Mouse (Mus musculus): ENCODE data around the gene Gm20388.
"Not testable (repeated sequence)": the region's sequence is repeated elsewhere in the genome, so short reads cannot be mapped to it uniquely, and the experiment has no call there.

Gene Gm20388

DNA sequence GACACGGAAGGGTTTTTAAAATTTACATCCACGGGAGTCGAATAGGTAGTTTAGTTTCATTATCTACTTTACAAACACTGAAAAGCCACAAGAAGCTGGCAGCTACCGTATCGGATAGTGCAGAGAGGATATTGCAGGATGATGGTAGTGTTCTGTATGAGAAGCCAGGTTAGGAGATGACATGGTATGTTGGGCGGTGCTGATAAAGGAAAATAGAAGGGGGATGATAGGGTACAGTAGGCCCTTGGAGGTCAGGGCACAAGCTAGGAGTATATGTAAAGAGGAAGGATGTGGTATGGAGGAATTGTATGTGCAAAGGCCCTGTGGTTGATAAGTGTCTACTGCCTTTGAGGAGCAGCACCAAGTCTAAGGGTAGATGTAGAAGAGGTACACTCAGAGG, 3543.9 kb downstream of the Gm20388 start:
- no peak for DNase-seq

- DNase-seq = no peak
Measured at GRCm38 (mm10) chr8:123463651-123464050, 3553.0 kb downstream of the Gm20388 start.

DNA sequence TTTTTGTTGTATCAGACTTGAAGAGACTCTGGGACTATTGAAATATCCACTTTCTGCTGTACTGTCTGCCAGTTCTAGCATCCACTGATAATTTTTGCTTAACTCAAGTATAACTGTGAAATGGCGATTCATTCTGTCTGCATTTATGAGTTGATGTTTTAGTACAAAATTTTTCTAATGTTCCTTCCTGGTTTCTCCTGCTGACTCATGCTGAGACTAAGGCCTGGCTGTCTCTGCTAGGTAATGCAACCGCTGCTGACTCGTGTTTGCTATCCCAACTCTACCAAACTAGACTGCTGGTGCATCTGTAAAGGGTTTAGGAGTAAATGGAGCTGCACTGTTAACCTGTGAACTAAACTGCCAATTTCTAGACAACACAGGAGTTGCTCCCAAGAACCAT, 3556.8 kb downstream of the Gm20388 start:
- no peak for DNase-seq

DNA sequence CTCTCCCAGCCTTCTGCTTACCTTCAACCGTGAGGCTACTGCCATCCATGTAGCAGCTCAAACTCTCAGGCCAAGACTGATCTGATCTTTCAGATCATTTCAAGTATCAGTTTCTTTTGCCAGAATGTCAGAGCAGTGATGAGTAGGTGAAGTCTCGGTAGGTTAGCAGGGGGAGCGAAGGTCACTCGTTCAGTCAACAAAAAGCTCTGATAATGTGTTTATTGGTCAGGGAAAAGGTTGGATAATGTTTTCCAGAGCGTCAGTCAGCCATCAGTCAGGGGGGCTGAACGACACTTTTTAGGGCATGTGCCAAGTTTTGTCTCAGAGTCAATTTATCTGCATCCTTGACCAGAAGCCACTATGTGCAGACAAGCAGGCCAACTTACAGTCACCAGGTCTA, 3562.3 kb downstream of the Gm20388 start:
- not testable (repeated sequence) for DNase-seq

DNA sequence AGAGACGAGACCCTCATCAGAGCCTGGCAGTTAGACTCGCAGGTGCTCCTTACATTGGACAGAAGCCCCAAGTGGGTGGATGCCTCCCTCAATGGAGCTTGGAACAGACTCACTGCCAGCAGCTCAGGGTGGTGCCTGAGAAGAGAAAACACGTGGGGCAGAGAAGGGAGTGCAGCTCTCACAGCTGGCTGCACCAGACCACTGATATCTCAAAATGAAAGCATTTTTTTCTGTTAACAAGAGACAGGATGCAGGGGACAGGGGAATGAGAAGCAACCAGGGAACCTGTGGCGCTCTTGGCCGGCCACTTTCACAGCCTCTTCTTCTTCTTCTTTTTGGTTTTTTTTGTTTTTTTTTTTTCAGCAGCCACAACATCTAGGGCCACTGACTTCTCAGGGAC, 3563.9 kb downstream of the Gm20388 start:
- DNase-seq = not testable (repeated sequence)

- DNase-seq = peak in 1 of 2 experiments; percentile 7
Measured at GRCm38 (mm10) chr8:123476911-123477736, 3566.5 kb downstream of the Gm20388 start.

- peak; percentile 94 to 96 for DNase-seq
Measured at GRCm38 (mm10) chr8:123477737-123478258, 3567.2 kb downstream of the Gm20388 start, which contains the start of gene Afg3l1. Gene Afg3l1, plus strand, starts transcription at chr8:123477903.

DNA sequence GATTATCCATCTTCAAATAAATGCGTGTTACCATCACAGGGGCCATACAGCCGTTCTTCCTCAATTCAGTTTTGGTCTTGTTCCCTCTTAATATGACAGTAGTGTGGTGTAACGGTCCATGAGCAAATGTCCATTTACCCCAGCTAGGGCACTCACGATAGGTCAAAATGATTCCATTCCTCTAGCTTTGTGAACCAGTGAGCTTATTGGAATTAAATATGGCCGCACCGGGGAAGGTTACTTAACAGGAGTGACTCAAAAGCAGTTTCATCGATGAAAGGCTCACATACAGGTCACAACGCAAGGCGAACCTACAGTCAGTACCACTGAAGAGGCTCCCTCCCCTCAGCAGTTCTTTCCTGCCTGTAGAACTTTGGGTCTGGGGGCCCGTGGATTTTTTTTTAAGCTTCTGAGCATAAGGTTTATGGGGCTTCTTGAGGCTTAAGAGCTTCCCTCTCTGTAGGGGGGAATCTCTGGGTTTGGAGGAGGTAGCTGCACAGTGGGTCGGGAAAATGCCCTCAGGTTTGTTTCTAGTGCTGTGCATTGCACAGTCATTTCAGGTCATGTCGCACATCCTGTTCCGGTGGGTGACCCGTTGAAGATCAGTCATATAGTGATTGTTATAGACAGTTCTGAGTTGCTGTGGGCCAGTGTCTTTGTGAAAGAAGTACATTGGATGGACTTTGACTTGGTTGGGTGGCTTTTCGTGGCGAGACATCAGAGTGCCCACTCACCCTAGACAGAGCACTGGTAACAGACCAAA, 3568.0 kb downstream of the Gm20388 start:
- DNase-seq = peak in 1 of 2 experiments; percentile 26

GRCm38 (mm10) chr8:123482627-123483026, 3572.0 kb downstream of the Gm20388 start:
- DNase-seq = peak in 1 of 2 experiments; percentile 21

DNA sequence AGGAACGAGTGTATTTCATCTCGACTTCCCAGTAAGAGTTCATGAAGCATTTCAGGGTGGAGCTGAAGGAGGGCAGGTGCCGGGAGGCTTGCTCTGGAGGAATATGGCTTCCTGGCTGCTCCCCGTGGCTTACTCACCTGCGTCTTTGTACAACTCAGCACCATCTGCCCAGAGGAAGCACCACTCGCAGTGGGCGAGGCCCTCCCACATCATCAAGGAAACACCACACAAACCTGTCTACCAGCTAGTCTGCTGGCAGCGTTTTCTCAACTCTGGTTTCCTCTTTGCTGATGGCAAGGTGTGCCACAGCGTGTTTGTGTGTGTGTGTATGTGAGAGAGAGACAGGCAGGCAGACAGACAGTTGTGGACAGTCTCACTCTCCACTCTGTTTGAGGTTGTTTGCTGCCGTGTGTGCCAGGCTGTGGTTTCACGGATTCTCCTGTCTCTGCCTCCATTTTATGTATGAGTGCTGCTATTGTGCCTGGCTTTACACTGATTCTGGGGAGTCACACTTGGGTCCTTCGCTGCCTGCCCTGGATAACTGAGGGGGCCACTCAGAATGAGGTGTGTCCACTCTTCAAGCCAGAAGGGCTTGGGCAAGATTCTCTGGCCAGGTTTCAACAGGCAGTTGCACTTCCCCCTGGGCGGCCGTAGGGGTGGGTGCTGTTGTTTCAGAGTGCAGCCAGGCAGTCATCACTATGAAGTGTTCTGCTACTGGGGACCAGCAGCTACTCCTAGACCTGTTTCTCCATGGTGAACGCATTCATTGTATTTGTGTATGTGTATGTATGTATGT, 3580.8 kb downstream of the Gm20388 start:
- DNase-seq = peak; percentile 31 to 65

DNA sequence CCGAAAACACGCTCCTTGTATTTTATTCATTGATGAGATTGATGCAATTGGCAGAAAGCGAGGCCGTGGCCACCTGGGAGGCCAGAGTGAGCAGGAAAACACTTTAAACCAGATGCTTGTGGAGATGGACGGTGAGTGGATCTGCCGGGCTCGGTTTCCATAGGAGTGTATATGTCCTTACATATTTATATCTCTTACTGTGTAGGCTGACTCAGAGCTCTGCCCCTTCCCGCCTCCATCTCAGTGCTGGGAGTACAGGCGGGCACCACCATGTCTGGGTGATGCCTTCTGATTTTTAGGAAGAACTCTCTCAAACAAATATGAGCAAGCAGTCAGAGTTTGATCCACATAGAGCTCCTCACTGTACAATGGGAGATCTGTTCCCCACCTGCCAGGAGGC, 3582.3 kb downstream of the Gm20388 start:
- DNase-seq = no peak

DNA sequence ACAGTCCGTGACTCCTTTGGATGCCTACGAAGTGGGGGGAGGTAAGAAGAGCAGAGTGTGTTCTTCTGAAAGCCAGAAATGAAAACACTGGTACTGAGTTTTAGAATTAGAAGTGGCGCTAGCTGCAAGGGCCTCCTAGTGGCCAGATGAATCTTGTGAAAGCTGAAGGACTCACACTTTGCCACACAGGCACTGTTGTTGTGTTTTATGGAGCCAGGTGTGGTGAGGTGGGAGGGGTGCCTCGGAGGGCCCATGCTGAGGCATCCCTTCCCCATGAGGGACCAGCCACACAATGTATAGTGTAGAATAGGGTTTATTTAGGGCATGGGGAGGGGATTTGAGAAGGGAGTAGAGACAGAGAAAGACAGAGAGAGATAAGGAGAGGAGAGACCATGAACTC, 3587.1 kb downstream of the Gm20388 start:
- no peak for DNase-seq

DNA sequence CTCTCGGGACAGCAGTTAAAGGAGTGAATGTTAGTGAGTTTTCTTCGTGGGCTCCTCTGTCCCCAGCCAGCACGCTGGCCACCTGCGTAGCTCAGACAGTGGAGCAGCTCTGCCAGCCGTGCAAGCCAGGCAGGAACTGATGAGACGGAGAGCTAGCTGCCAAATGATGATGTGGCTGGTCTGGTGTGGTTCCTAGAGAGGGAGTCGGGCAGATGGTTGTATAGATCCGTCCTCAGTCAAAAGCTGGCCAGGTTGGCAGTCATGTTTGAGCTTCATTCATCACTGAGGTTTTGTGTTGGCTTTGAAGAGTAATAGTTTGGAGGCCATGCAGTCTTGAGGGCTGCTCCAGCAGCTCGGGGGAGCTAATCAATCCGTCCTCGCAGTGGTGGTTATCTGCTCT, 3588.3 kb downstream of the Gm20388 start:
- no peak for DNase-seq

DNA sequence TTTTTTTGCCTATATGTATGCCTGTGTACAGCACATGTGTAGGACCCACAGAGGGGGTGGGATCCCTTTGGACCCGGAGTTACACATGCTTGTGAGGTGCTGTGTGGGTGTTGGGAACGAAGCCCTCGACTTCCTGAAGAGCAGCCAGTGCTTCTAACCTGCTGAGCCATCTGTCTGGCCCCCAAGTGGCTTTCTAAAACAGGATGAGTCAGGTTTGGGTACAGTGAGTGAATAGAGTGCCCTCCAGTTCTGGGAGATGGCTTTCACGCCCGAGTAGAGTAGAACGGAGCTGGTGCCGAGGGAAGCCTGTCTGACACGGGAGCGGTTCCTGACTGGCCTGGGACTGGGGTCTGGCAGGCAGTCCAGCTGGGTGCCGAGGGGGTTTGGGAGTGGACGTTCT, 3588.9 kb downstream of the Gm20388 start:
- DNase-seq = no peak

- peak in 1 of 2 experiments; percentile 41 for DNase-seq
Measured at GRCm38 (mm10) chr8:123502192-123502591, 3591.6 kb downstream of the Gm20388 start.

- DNase-seq = no peak
Measured at GRCm38 (mm10) chr8:123503801-123504467, 3593.3 kb downstream of the Gm20388 start.

- no peak for DNase-seq
Measured at GRCm38 (mm10) chr8:123504591-123505195, 3594.1 kb downstream of the Gm20388 start.

DNA sequence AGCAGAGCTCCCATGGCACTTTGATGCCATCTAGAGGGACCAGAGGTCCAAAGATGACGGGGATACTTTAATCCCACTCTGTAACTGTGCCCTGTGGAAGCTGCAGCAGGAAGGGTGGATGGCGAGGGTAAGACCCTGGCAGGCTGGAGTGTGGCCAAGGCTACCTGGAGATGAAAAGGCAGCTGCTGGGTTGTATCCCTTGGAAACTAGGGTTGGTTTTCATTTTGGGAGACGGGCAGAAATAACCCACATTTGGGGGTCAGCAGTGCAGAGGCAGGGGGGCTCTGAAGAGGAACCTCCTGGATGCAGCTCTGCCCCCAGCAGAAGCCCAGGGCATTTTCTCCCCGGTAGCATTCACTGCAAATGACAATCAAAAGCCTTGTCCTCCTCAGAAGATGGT, 3594.6 kb downstream of the Gm20388 start:
- DNase-seq = no peak

DNA sequence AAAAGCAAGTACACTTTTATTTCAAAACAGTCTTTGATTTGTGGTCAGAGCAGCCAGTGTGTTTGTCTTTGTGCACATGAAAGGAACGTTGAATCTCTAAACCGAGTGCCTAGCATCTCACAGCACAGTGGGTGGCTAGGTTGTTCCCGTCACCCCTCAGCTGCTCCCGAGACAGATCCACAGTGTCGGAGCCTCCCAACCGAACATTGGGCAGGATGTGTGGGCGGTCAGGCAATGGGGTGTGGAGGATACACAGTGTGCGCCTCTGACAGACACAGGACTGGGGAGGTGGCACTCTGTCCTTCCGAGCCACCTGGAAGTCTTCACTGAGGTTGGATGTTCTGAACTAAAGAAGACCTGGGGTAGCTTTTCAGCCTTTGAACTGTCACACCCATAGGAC, 3595.1 kb downstream of the Gm20388 start:
- no peak for DNase-seq

DNA sequence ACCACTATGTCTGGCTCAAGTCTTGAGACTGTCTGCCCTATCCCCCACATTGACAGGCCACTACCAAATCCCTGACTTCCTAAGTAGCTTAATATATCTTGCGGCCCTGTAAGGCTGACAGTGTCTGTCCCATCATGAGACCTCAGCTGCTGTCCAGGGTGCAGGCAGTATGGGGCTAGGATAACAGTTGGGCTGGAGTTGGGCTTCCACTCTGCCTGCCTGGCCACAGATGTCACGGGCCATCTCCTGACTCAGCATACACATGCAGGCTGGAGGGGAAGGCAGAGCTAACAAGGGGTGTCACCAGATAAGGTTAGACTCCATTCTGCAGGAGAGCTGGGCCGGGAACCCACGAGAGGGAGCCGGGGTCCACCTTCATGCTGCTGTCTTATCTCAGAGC, 3596.5 kb downstream of the Gm20388 start:
- DNase-seq = no peak

- DNase-seq = no peak
Measured at GRCm38 (mm10) chr8:123510819-123511218, 3600.2 kb downstream of the Gm20388 start.

GRCm38 (mm10) chr8:123514136-123514535, 3603.5 kb downstream of the Gm20388 start:
- no peak for DNase-seq
